Mouse (Mus musculus) kidney, postnatal 14 days (tissue): ENCODE measurements at regions not wholly inside any gene's neighbourhood (a gene's known extent, or its start where the extent isn't known, plus 50 kb on each side); places are given as distances from the start of the nearest gene placed in this dataset.

Experiments
- DNase-seq: peaks from one replicate; pipeline ENCODE4 v3.0.0; 2022; ENCODE audit warnings: mixed read lengths

GRCm38 (mm10) chr10:106113083-106113482 lies 271.9 kb upstream of the Mettl25 start:
- peak; percentile 29 for DNase-seq

DNA sequence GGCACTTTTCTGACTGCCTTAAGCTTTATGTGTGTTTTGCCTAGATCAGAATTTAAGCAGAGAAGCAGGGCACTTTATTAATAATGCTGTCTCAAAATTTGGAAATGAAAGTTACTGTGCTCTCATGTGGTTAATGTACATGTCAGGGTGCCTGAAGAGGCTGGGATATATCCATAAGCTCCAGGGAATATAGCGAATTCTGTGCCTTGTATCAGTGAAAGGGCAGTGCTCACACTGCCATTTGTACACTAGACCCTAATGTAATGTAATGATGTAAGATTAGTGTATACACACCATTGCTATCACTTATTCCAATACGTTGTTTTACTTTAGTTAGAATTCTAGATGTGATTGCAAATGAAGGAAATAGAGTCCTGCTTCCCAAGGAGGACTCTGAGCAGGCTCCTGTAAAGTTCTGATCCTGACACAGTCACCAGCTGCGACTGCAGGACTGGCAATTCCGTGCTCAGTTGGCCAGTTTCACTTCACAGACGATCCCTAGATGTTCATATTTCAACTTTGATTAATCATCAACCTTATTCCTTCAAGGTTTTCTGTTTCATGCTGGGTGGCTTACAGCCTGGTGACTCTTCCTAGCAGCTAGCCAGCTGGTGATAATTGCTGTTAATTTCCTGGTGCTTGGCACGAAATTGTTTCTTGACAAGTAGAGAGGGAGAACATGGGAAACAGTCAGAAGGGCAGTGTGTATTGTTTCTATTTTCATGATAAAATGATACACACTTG lies 273.7 kb upstream of the Mettl25 start:
- no peak for DNase-seq

DNA sequence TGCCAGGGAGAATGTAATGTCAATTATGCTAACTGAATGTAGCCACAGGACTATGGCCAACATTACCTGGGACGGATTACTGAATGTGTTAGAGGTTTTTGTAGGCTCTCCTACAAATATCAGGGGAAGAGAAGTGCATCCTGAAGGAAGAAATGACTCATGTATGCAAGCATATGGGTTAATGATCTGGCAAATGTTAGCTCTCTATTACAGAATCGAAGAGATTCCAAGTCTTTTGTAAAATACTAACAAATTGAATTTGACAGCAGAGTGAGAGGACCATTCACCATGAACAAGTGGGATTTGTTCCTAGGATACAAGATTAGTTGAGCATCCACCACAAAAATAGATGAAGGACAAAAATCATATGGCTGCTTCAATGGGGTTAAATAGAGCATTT lies 280.6 kb upstream of the Mettl25 start:
- DNase-seq, result no peak

GRCm38 (mm10) chr10:106122952-106123351 lies 281.8 kb upstream of the Mettl25 start:
- no peak for DNase-seq

DNA sequence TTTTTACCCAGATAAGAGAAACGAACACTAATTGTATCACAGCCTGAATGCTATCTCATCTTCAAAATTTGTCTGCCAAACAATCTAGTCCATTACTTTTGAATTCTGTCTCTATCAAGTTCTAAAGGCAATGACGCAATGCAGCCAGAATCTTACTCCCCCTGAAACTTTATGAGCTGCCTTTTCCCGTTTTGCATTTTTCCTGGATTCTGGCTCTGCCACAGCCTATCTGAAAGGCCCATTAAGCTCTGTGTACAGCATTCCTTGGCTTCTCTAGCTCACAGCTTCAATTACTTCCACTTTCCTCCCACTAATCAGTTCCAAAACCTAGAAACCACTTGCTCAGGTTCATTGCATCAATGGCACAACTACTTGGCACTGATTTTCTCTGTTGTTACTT lies 298.0 kb upstream of the Ppfia2 start:
- no peak for DNase-seq

DNA sequence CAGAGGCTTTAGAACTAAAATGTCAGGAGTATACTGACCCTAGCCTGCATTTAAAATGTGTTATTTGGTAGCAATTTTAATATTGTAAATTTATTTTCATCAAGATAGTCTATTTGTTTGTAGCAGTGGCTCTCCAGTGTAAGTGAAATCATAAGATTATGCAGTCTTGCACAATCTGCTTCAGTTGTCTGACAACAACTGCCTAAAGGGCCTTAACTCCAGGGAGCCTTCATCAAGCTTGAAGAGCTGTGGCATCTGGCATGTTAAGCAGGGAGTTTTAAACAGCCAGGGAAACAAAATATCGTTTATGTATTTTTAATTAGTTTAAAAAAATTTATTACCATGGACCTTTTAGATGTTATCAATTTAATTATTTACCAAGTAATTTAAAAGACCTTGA lies 295.7 kb upstream of the Ppfia2 start:
- no peak for DNase-seq

DNA sequence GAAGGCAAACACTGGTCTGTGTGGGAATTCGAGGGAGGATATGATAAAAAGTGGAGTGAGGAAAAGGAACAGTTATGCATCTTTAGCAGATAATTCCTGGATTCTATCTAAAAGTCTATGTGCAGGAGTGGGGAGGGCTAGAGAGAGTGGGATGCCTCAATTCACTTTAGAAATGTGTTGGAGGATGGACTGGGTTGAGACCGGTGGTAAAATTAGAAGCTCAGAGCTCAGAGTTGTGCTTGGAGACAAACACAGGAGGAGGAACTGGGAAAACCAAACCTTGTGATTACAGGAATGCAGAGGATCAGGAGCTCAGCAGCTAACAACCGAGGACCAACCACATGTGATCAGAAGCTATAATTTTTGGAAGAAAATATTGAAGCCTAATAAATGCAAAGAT lies 290.5 kb upstream of the Ppfia2 start:
- no peak for DNase-seq

GRCm38 (mm10) chr10:106202566-106202965 lies 267.6 kb upstream of the Ppfia2 start:
- DNase-seq, result no peak

DNA sequence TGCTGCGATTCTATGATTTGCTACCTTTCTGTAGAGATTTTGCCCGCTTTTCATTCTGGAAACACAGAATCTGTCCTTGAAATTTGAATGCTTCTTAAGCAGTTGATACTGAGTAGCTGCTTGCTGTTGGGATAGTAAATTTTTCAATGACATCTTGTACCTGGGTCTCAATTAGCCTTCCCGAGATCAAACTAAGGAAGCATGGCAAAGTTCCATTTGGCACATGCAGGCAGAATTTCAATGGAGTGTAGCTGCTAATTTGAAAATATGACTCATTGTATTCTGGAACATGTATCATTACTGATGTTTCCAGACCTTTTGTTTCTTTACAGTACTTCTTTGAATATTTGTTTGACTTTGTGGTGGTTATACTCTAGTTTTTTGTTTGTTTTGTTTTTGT lies 245.9 kb upstream of the Ppfia2 start:
- no peak for DNase-seq

- DNase-seq, result no peak
These were observed 228.0 kb upstream of the Ppfia2 start for GRCm38 (mm10) chr10:106242180-106242579.

GRCm38 (mm10) chr10:106254106-106254505 lies 216.0 kb upstream of the Ppfia2 start:
- DNase-seq, result no peak

DNA sequence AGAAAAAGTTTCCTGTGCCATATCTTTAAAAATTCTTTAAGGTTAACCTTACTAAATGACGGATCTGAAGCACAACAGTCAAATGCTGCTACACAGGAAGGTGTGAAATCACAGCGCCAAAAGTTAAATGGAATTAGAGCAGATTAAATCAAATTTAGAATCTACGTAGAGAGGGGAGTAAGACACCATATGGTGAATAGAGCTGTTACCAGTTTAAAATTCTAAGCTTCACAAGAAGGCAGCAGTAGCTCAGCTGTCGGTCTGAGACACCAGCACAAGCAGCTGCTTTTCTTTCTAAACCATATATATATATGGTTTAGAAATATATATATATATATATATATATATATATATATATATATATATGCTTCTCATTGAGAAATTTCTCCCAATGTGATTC lies 210.3 kb upstream of the Ppfia2 start:
- no peak for DNase-seq

- DNase-seq, result no peak
These were observed 196.8 kb upstream of the Ppfia2 start for GRCm38 (mm10) chr10:106273335-106273734.

- no peak for DNase-seq
These were observed 180.2 kb upstream of the Ppfia2 start for GRCm38 (mm10) chr10:106289951-106290350.

- no peak for DNase-seq
These were observed 179.4 kb upstream of the Ppfia2 start for GRCm38 (mm10) chr10:106290736-106291135.

GRCm38 (mm10) chr10:106295501-106295900 lies 174.6 kb upstream of the Ppfia2 start:
- no peak for DNase-seq

- DNase-seq, result no peak
These were observed 135.0 kb upstream of the Ppfia2 start for GRCm38 (mm10) chr10:106335166-106335565.

DNA sequence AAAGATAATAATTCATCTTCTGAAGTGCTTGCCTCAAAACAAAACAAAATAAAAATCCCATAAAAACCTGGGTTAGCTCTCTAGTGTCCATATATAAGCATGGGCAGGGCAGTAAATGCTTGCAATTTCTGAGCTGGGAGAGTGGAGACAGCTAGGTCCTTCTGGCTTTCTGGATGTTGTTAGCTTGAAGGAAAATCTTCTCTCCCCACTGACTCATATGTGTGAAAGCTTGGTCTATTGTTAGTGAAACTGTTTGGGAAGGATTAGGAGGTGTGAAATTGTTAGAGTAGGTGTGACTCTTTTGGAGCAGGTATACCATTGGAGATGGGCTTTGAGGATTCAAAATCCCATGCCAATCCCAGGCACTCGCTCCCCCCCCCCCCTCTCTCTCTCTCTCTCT lies 118.5 kb upstream of the Ppfia2 start:
- DNase-seq, result no peak

- no peak for DNase-seq
These were observed 94.5 kb upstream of the Ppfia2 start for GRCm38 (mm10) chr10:106375653-106376052.

GRCm38 (mm10) chr10:106376161-106376560 lies 94.0 kb upstream of the Ppfia2 start:
- DNase-seq, result no peak

- DNase-seq, result no peak
These were observed 89.5 kb upstream of the Ppfia2 start for GRCm38 (mm10) chr10:106380628-106381027.

- no peak for DNase-seq
These were observed 61.4 kb upstream of the Ppfia2 start for GRCm38 (mm10) chr10:106408705-106409104.

DNA sequence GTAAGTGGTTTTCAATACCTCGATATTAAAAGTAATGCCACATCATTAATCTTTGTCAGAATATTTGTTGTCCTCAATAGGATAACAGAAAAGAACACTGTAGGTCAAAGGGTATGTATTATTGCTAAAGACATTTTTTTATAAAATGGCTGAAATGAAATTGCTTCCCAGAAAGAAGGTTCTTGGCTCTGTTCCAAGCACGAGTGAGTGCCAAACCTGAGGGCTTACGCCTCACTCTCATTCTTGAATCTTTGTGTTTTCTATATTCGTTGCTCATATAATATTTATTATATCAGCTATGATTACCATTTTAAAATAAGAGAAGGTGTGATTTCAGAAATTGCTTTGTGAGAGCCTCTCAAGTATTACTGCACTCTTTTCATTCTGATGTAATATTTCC lies 57.0 kb upstream of the Ppfia2 start:
- DNase-seq, result no peak

GRCm38 (mm10) chr10:106414990-106415389 lies 55.1 kb upstream of the Ppfia2 start:
- no peak for DNase-seq

DNA sequence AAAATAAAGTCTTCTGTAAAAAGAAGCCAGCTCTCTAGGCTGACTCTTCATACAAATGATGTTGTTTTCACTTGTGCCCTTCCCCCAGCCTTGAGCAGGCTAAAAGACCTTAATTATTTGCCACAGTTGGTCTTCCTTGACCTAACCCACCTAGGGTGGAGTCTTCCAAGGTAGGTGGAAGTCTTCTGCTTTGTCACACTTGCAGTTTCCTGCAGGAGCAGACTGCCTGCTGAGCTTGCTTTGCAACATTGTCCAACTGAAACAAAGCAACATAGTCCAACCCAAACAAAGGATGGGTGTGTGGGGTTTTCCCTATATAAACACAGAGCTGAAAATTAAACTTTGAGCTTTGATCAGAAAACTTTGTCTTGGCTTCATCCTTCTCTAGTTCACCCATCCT lies 53.0 kb upstream of the Ppfia2 start:
- no peak for DNase-seq
